Mouse (Mus musculus) embryonic fibroblast, embryonic 13.5 days (primary cell): ENCODE results near the gene Cdk9.

Experiments used
- CTCF ChIP-seq: IDR thresholded peaks from 2 replicates; pipeline ENCODE4 v1.5.1; 2011; ENCODE audit warnings: mild to moderate bottlenecking, control low read depth, low read length, moderate library complexity, borderline replicate concordance; ENCODE audit not compliant: insufficient read depth
- POLR2A ChIP-seq: IDR thresholded peaks from 2 replicates; pipeline ENCODE4 v1.6.1; 2011; ENCODE audit warnings: low read depth, mild to moderate bottlenecking, control low read depth, low read length, moderate library complexity

DNA sequence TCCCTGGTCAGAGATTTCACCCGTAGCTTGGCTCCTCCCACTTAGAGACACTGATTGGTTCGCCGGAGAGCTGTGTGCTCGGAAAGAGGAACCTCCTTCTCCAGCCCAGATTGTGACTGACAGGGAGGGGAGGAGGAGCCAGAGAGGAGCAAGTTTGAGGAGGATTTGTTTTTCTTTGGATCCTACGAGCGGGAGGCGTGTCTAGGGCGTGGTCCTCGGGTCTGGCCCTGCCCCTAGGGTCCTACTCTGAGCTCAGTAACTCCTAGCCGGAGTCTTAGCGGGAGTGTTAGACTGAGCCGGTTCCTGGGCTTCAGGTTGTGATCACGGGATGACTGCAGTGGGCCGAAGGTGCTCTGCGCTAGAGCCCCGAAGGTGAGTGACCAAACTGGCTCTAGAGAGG is 14.6 kb upstream of the Cdk9 start:
- no peak for TF ChIP-seq CTCF
- peak; percentile 71 for TF ChIP-seq POLR2A
